Mouse (Mus musculus): ENCODE results near the gene Adra1b.

The Adra1b gene

DNA sequence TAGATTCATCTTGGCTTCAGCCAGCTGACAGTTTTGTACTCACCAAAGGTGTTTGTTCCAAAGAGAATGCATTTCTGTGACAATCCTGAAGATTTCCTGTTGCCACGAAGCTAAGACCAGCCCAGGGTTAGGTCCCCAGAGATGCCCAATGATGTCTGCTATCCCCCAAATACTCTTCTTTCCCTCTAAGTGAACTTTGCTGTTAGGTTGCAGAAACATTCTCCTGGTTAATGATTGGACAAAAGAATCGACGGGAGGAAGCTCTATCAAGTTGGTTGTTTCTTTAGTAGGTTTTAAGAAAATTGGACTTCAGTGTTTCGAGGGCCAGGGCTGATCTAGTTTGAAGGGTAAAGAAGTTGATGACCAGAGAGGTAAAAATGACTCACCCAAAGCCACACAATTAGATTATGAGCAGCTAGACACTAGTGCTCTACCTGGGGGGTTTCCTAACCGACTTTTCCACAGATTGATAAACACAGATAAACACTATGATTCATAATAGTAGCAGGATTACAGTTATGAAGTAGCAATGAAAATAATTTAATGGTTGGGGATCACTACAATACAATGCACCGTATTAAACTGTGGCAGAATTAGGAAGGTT lies at the start of gene Adra1b:
Gene Adra1b, minus strand, starts transcription at position 160 of the 604 bp plus-strand sequence.
- DNase-seq (ENCODE audit: low read depth) = no peak

DNA sequence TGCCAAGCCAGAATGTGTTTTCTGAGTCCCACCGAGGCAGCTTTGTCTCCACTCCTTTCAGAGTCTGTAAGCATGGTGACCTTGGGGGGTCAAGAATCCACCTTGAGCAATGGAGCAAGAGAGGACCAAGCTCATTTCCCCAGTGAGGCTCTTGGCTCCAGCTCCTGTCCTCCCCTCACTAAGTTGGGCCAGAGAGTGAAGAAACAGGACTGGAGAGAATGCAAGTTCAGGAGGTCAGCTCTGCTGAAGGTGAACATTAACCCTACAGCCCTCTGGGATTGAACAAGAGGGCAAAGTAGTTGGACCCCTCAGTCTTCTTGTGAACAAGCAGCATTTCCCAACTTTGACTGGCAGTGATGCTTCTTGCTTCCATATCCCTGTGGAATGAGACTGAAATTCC lies 49.3 kb upstream of the Adra1b start:
- DNase-seq (ENCODE audit: low read depth) = no peak

DNA sequence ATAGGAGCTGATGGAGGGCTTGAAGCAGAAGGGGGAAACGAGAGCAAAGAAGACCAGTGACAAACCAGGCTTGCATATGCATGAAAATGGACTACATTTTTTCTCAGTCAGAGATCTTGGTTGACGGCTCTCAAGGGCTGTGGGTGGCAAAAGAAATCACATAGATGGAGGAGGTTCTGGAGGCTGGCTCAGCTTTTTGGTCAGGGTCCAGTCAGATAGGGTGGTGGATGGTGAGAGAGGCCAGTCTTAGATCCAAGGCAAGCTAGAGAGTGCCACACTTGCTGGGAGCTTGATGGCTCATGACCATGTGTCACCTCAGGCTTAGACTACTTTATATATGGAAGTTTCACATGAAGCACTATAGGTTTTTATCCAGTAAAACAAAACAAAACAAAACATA lies 42.8 kb upstream of the Adra1b start:
- DNase-seq (ENCODE audit: low read depth) = no peak

DNA sequence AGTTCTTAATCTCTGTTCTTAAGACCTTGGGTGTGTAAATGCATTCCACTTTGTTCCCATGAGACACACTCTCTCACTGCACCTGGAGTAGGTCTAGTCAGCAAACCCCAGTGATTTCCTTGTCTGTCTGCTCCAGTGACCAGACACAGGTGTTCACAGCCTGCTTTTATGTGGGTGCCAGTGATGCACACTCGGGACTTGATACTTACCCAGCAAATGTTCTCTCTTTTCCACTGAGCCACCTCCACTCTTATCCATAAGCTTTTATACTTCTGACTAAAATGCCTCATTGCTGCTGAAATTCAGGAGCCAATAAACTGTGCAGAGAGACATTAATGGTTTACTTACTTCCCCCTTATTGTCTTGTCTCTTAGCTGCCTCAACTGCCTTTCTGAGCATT lies 42.2 kb upstream of the Adra1b start:
- no peak for DNase-seq (ENCODE audit: low read depth)

DNA sequence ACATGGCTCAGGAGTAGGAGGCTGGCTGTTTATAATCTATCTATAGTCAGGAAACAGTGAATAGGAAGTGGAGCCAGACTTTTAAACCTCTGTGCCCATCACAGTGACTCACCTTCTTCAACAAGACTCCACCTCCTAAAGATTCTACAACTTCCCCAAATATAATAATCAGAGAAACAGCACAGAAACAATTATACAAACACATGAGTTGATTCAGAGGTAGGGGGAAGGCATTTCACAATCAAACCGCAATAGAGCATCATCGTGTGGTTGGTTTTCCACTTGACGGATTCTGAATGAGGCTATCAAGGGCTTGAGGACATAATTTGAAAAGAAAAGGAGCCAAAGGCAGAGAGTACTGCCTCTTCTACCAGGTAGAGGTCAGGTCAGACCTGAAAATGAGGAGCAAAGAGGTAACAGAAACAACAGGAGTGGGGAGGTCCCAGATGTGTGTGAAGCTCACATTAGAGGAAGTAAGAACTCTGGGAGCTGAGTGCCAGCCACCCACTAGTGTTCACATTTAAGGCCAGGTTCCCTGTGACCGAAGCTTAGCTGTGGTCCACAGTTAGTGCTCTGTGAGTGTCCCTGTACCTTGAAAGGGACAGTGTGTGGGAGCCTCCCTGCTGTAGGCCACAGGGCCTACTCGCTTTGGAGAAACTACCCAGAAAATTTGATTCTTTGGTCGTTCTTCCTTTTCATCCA lies 39.6 kb upstream of the Adra1b start:
- no peak for DNase-seq (ENCODE audit: low read depth)

DNA sequence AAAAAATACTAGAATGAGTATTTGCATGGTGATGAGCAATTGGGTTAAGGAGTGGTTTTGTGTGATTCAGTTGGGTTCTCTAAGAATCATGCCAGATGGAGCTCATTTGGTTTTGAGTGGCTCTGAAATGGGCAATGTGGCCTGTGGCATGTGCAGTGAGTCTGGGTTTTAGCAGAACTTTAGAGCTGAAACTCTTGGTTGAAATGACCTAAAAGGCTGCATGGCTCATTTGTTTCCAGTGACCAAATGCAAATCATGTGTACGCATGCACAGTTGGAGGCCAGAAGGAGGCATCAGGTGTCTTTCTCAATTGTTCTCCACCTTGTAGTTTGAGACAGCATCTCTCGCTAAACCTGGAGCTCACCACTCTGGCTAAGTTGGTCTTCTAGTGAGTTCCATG lies 35.0 kb upstream of the Adra1b start:
- no peak for DNase-seq (ENCODE audit: low read depth)

DNA sequence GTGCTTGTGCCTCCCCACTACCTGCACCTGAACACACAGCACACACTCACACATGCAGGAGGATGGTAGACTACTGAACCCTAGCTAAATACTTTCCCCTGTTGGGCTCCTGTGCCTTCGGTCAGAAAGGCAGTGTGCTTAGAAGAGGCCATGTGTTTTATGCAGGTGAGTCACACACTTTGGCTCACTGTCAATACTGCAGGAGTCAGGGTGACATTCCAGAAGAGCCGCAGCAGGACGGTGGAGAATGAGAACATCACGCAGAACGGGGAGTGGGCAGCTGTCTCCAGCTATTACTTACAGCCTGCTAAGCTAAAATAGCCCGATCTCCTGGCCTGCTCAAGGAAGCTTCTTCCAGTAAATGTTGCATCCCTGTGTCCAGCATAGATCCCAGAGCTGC lies 32.5 kb upstream of the Adra1b start:
- no peak for DNase-seq (ENCODE audit: low read depth)

DNA sequence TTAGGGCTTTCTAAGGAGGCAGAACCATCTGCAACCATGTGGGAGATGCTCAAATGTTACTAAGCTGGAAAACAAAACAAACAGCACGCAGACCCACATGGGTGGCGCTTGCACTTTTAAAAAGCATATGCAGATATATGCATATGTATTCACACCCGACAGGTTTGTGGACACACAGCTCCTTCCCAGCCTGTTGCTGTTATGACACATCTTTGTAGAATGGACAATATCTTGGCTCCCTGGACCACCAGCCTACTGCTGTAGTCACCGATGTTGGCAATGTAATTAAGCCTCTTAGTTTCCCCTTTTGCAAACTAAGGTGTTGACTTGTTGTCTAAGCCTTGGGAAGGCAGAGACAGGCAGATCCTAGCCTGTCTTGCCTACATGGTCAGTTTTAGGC lies 32.0 kb upstream of the Adra1b start:
- no peak for DNase-seq (ENCODE audit: low read depth)

DNA sequence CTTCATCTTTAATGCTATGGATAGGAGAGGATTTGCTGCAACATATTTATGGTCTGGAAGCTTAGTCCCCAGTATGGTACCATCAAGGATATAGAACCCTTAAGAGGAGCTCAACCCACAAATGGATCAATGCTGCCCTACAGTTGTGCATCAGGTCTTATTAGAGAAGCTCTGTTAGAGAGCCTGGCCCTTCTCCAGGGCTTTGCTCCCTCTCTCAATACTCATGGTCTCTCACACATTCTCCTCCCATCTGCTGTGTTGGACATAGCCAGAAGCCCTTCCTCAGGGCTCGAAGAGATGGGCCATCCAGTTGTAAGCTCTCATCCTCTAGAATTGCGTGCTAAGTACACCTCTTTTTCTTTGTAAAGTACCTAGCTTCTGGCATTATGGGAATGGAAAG lies 29.2 kb upstream of the Adra1b start:
- no peak for DNase-seq (ENCODE audit: low read depth)

DNA sequence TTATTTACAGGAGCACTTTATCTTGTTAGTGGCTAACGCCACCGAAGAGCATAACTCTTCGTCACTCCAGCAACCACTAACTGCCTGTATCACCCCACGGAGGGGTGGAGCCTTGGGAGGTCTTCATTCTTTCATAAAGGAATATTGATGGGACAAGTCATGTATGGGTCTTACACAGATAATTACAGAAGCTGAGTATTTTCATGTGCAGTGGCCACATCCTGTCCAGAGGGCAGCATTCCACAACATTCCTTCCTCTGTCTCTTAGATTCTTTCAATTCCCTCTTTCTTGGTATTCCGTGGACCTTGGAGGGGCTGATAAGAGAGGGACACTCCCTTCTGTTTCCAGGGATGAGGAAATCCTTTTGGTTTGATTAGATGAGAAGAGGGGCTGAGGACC lies 28.7 kb upstream of the Adra1b start:
- DNase-seq (ENCODE audit: low read depth) = no peak

DNA sequence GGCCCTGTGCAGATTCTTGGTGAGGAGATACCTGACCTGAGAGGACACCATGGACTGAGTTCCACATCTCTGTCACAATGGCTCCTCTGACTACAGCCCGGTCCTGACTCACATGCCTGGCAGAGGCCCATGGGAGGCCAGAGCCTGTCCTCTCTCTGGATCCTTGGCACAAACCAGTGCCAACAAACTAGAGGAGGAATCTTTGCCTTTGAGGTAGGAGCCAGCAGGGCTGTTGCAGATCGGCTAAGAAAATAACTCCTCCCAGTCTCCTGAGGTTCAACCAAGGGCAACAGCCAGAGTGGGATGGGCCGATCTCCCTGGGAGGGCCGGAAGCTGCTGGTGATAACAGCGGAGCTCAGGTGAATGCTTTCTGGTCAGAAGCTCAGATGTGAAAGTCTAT lies 28.2 kb upstream of the Adra1b start:
- DNase-seq (ENCODE audit: low read depth) = no peak

DNA sequence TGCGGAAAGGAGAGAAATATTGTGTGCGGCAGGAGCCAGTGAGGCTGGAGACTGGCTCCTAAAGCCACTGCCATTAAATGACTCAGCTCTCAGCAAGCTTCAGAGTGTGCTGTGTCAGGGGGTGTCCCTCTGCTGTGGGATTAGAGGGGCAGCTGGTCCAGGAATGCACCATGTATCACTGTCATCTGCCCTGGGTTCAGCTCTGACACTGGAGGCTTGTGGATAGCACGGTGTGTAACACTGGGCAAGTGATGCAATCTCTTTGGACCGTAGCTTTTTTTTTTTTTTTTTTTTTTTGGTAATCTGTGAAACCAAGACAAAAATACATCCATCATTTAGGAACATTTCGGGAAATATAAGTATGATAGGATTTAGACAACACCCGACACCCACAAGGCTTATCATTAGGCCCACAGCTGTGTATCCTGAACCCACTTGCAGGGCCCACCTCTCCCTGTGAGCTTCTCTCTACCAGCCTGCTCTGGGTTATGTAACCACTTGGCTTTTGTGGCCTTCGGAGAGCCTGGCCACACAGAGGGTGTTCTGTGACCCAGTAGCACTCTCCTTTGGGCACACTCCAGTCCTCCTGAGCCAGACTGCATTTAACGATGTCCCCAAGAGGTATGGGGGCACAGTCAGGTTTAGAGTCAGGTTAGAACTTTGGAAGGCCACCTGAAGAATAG lies 26.3 kb upstream of the Adra1b start:
- DNase-seq (ENCODE audit: low read depth) = no peak

DNA sequence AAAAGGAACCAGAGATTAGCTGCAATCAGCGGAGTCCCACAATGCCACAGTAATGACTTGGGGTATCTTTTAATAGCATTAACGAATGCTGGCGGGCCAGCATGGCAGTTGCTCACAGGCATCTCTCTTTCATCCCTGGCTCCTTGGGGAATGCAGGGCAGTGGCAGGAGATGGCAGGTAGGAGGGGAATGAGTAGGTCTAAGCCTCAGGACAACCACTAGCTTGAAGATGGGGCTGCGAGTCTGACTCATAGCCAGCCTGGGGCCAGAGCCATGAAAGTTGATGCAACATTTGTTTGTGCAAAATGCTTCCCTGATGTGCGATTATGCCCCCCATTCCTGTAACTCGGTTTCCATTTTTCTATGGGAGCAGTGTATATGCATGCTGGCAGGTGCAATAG lies 25.2 kb upstream of the Adra1b start:
- DNase-seq (ENCODE audit: low read depth) = no peak

DNA sequence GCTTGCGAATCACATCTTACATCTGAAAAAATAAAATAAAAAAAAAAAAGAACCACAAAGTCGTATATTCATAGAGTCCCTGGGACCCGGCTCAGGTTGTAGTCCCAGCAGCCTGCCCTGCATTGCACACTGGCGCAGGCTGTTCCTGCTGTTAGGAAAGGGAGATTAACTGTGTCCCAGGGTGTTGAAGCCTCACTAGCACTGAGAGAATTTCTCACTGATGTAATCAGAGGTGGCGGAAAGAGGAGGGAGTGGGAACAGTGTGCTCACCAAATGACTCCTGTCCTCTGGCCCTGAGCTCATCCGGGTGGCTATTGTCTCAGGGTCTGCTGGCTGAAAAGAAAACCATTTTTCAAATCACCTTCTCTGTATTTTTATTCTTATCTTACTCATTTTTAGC lies 24.6 kb upstream of the Adra1b start:
- DNase-seq (ENCODE audit: low read depth) = no peak

DNA sequence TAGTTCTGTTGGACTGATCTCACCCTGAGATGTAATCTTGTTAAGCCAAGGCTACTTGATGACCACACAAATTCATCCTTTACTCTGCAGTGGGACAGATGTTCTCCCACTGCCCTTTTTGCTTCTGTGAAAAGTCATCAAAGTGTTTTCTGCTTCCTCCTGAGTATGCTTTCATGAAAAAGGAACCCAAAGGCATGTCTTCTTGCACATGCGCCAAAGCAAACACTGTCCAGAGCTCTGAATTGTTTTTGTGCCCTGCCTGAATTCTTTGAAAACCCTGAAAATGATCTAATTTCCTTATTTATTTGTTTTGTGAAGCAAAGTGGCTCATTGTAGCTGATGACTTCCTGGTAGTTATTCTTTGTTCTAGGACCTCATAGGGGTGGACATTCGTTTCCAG lies 20.7 kb upstream of the Adra1b start:
- no peak for DNase-seq (ENCODE audit: low read depth)

DNA sequence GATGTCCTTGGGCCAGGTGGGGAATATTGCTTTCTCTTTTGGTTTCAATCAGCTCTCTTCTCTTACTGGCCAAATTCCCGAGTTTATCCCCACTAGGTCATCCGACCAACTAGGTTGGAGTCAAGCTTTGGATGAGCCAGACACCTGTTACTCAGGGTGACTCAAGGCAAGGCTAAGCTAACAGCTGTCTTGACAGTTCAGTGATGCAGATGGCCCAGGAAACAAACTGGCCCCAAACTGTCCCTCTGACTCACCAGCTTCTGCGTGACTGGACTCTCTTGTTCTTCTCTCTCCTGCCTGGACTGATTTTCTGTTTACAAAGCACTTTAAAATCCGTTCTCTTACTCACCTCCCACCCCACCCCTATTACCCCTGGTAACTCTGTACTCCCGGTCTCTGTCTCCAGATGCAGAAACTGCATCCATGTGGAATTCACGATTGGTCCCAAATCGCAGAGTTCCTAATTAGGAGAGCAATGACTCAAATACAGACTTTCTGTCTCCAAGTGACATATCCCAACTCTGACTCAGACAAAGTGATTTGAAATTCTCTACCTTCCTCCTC lies 18.6 kb upstream of the Adra1b start:
- no peak for DNase-seq (ENCODE audit: low read depth)

DNA sequence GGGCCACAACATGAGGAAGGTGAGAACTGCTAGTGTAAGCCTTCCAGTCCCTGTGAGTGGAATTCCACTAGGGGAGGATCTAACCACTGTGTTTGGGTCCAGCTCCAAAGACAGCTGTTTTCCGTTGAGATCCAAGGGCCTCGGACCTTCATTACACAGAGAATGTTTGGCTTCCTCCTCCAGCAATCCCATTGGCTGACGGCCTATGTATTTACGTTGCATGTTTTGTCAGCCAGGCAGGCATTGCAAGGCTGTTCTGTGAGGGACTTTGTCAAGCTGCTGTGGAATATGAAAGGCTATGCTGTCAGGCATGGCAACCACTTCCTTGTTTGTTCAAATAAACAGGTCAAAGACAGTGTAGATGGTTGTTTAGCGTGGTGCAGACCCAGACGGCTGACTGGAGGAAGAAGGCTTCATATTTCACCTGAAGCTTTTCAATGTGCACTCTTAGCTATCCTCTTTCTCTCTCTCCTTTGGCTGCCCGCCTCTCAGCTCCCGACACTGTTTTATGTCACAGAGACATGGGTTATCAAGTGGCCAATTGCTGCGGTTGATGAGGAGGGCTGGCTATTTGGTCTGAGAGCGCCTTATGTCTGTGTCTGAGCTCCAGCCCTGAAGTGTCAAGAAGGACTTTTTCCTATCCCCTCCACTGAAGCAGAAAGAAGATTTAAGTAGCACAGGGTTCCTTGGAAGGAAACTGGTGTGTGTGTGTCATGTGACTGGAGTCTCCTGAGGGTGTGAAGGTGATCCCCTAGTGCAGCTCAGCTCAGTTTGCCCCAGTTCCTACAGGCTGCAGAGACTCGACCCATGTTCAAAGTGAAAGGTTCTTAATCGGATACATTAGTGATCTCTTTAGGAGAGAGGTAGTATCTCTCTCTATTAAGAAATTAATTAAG lies 13.8 kb upstream of the Adra1b start:
- DNase-seq (ENCODE audit: low read depth) = no peak

DNA sequence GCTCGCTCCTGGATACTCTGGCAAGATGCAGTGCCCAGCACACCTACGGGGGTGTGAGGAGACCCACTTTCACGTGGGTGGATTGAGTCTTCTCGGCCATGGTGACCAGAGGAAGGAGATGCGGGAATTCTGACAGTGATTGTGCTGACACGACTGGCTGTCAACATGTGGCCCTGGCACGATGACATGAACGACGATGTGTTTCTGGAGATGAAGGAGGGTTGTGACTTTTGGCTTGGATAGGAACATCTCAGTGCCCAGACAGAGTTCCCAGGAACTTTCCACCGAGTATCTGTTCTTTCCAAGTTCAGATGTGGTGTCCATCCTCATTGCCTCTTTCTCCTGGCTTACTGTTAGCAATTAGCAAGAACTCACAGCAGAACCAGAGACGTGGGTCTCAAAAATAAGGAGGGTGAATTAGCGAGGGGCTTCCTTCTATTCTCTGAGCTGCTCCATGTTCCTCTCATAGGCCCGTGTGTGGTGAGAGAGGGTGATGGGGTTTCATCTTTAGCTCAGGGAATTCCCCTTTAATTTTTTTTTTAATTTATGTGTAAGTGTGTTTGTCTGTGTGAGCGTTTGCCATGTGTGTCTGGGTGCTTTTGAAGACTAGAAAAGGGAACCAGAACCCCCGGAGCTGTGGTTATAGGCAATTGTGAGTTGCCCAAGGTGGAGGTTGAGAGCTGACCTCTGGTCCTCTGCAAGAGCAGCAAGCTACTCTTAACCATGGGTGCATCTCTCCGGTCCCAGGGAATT lies 11.3 kb upstream of the Adra1b start:
- no peak for DNase-seq (ENCODE audit: low read depth)

DNA sequence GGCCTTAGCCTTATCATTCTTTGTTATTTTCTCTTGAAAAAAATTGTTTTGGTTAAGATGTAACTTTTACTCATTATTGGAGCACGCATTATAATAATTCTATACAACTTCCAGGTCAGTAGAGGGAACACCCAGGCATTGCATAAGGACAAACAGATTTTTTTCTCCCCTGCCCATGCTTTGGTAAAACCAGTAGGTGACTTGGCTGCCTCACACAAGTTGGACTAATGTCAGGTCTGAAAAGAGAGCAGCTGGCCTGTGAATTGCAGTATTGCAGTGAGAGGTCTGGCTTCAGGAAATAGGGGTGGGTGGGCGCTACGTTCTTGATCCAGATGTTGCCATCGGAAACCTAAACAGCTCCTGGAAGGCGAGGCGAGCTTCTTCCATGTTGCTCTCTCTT lies 10.6 kb upstream of the Adra1b start:
- DNase-seq (ENCODE audit: low read depth) = no peak

DNA sequence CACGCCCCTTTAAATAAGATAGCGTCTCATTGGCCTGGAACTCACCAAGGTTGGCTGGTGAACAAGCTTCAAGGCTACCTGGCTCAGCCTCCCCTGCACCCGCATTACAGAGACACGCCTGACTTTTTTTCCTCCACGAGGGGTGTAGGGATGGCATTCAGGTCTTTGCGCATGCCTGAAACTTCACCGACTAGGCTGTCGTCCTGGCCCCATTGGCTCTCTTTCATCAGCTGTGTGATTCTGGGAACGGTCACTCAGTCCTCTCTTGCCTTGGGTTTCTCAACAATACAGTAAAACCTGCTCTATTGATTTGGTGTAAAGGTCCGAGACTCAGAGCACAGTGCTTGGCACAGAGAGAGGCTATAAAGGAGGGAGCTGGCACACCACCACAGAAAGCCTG lies 2.3 kb upstream of the Adra1b start:
- DNase-seq (ENCODE audit: low read depth) = no peak

DNA sequence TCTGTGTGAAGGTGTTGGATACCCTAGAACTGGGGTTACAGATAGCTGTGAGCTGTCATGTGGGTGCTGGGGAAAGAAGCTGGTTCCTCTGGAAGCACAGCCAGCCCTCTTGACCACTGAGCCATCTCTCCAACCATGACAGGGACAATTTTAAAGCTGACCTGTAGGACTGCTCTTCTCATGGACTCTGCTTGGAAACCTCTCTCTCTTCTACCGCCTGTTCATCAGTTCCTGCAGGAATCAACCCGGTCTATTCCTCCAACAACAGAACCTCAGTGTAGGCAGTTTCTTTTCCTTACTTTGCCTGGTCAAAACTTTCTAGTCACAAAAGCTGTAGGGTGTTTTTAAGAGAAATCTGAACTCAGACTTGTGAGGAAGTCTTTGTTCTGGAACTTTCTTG lies 1.3 kb downstream of the Adra1b start:
- no peak for DNase-seq (ENCODE audit: low read depth)

DNA sequence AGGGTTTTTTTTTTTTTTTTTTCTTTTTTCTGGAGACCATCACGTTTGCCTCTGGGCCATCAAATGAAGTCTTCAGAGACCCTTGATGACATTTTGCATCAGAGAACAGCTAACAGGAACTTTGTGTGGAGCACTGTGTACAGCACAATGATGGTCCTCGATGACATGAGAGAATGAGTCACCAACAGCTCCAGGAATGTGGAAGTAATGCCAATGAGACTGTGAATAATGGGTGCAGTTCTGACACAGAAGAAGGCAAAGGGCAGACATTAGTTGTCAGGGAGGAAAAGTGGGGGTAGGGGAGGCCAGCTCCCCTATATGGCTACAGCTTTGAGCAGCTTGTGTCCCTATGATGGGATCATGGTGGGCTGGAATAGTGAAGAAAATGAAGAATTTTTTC lies 5.7 kb downstream of the Adra1b start:
- no peak for DNase-seq (ENCODE audit: low read depth)

Data from naive thymus-derived CD4-positive, alpha-beta T cell, adult 2 months (primary cell).